Mouse (Mus musculus) megakaryocyte, embryonic 14.5 days (primary cell): Measurements from ENCODE around the gene Mindy1.

Experiments
- FLI1 ChIP-seq: IDR thresholded peaks from 2 replicates; pipeline ENCODE4 v1.6.1; 2012; ENCODE audit warnings: low read length, inconsistent platforms, mixed read lengths
- GATA1 ChIP-seq: IDR thresholded peaks from 3 replicates; pipeline ENCODE4 v1.6.1; 2012; ENCODE audit warnings: mixed read lengths, low read length, inconsistent platforms, borderline replicate concordance

- TF ChIP-seq FLI1 (no peak), GATA1 (no peak)
Measured at GRCm38 (mm10) chr3:95285390-95285789, 4.2 kb downstream of the Mindy1 start.
